Mouse (Mus musculus): ENCODE data around the gene Sh2d1b2.

DNA sequence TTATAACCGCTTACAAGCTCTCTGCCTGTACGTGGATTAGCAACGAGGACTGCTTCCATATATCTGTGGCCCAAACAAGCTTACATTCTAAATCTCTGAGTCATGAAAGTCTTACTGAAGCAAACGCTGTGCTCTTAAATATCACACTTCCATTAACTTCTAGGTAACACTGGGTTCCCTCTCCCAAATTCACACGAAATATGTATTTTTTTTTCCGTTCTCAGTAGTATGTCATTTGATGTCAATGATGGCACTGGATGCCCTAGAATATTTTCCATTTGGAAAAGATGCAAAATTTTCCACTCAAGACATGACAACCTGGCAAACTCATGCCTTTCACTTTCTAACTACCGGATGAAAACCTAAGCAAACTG lies 18.2 kb upstream of the Sh2d1b2 start:
- TF ChIP-seq POLR2A (IDR thresholded peaks at IDR 0.05; ENCODE audit: borderline replicate concordance, extremely low read depth, insufficient read depth, insufficient read length, poor library complexity, severe bottlenecking) (no peak), CTCF (IDR thresholded peaks at IDR 0.05; ENCODE audit: borderline replicate concordance, extremely low read depth, insufficient read depth, insufficient read length) (no peak)
